Mouse (Mus musculus) forebrain, embryonic 14.5 days (tissue): ENCODE results near the gene Gm5460. TPM values are rescaled to one million over a fixed set of nuclear protein-coding genes. Genes with fewer than 3 reads are reported as not detected.

Experiments used
- ATAC-seq: fragments of 200-750 bp; cut with Nextera tagmentation; 2 replicates; pipeline ENCODE4 v1.8.0; 2017; ENCODE audit warnings: mild to moderate bottlenecking, moderate library complexity
- DNase-seq: peaks from one replicate; pipeline ENCODE4 v3.0.0-alpha.2; 2015; ENCODE audit warnings: low spot score
- H3K27ac ChIP-seq: fragments of 300-500 bp; sonication (generic); 2 replicates; pipeline ENCODE4 v1.5.1; 2014; ENCODE audit warnings: low read depth, mild to moderate bottlenecking, control low read depth, low read length, moderate library complexity
- H3K27me3 ChIP-seq: fragments of 300-500 bp; sonication (generic); replicated peaks from 2 replicates; pipeline ENCODE4 v1.6.1; 2014; ENCODE audit warnings: low read length, control low read depth, mixed read lengths; ENCODE audit not compliant: control insufficient read depth, insufficient read depth
- H3K36me3 ChIP-seq: fragments of 300-500 bp; sonication (generic); 2 replicates; pipeline ENCODE4 v1.6.1; 2014; ENCODE audit warnings: low read length, control low read depth; ENCODE audit not compliant: control insufficient read depth, insufficient read depth
- H3K4me1 ChIP-seq: fragments of 300-500 bp; sonication (generic); 2 replicates; pipeline ENCODE4 v1.6.1; 2014; ENCODE audit warnings: antibody characterized with exemption, low read length, control low read depth; ENCODE audit not compliant: control insufficient read depth, insufficient read depth
- H3K4me2 ChIP-seq: fragments of 300-500 bp; sonication (generic); 2 replicates; pipeline ENCODE4 v1.6.1; 2014; ENCODE audit warnings: mild to moderate bottlenecking, control low read depth, low read length
- H3K4me3 ChIP-seq: fragments of 300-500 bp; sonication (generic); 2 replicates; pipeline ENCODE4 v1.5.1; 2014; ENCODE audit warnings: low read depth, low read length, control low read depth
- H3K9ac ChIP-seq: fragments of 300-500 bp; sonication (generic); 2 replicates; pipeline ENCODE4 v1.6.1; 2014; ENCODE audit warnings: mild to moderate bottlenecking, low read length, control low read depth, moderate library complexity
- H3K9me3 ChIP-seq: fragments of 300-500 bp; sonication (generic); replicated peaks from 2 replicates; pipeline ENCODE4 v1.6.1; 2016; ENCODE audit warnings: low read length, control low read depth, mixed read lengths; ENCODE audit not compliant: control insufficient read depth
- WGBS: fragments of 180-500 bp; shearing (Covaris S2); extraction: QIAGEN DNeasy Blood & Tissue Kit; methylation state at CpG from one replicate; pipeline ENCODE4 v1.1.7; 2014; 5-methylcytosine and 5-hydroxymethylcytosine counted together
- polyA plus RNA-seq: library from polyadenylated mRNA; unstranded; fragments of >200 nt; fragmentation: Nextera tagmentation; extraction: Ambion mirVana; gene quantifications from 2 replicates; pipeline ENCODE4 v1.2.1, GENCODE M21; 2014

The Gm5460 gene
- polyA plus RNA-seq, 1 experiment from 2014 or later = not detected

DNA sequence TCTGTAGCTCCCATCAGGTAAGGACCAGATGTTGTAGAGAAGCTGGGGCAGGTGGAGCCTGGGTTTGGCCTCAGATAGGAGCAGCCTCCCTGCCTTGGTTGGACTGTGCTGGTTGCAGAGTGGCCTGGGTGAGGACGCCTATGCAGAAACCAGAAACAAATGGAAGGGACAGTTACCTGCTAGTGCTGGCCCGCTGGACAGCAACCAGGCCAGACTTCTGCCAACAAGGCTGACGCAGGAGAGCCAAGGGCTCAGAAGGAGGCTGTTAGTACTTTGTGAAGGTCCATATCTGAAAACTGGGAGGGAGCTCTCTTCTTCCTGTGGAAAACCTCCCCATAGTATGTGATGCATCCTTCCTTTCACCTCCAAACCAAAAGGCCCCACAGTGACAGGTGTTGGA is 26.8 kb downstream of the Gm5460 start:
- ATAC-seq (no peak), DNase-seq (no peak)
- Histone ChIP-seq H3K9me3 (no peaks in the 10 kb centered on the region), H3K4me1 (no peaks in the 10 kb centered on the region), H3K4me3 (no peak overlapping the region), H3K27me3 (no peaks in the 10 kb centered on the region), H3K4me2 (no peak overlapping the region), H3K9ac (no peak overlapping the region), H3K27ac (no peak overlapping the region), H3K36me3 (no peaks in the 10 kb centered on the region)
- WGBS = 74% methylated on average over 3 of the region's 3 CpGs

DNA sequence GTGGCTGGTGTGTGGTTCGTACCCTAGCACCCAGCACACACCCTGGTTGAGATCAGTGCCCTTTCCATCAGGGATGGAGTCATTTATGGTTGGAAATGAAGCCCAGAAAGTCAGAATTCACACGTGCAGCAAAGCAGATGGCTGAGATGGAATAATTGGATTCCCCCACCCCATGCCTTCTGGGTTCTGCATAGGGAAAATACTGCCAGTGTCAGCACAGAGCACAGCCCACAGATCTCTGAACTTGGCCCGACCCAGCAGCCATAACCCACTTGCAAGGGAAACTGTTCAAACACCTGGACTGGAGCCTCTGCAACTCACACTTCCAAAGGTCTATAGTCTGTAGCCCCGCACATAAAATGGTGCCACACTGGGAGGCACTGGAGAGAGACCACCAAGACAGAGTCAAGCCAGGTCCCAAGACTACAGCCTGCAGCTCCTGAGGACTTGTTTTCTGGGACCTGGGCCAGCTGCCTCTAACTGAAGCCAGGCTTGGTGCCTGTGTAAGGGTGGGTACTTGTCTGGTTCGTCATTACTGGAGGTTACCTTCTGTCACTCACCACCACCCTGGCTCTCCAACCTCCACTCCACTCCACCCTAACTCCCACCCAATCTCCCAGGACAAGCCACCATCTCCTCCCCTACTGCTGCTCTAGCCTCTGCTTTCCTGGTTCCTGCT is 33.7 kb downstream of the Gm5460 start:
- peak; percentile 34 for DNase-seq
- Histone ChIP-seq H3K4me1 (no peaks in the 10 kb centered on the region), H3K9ac (no peak overlapping the region), H3K27ac (no peak overlapping the region), H3K4me3 (no peak overlapping the region), H3K4me2 (no peak overlapping the region), H3K36me3 (no peaks in the 10 kb centered on the region), H3K27me3 (no peaks in the 10 kb centered on the region), H3K9me3 (no peaks in the 10 kb centered on the region)
- no peak for ATAC-seq
- WGBS = 59% methylated on average over 5 of the region's 5 CpGs

DNA sequence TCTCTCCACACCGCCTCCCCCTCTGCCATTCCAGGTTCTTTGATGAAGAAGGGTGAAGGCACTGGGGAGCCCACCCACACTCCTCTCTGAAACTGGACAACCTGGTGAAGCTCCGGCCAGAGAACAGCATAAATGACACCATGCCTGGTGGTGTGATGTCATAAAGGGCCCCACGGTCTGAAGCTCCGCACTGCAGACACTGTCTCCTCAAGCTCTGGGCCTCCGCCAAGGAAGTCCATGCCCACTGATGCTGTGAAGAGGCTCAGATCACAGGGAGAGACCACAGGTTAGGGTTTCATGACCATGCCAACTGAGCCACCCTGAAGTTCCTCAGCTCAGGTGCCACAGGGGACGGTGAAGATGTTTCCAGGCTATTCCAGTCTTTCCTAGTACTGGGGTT is 36.0 kb downstream of the Gm5460 start, which contains the start of gene Antxrl:
TSS of gene Antxrl (plus strand) at position 192 of the 400 bp plus-strand sequence.
- WGBS = 94% methylated on average over 6 of the region's 6 CpGs
- H3K4me1 ChIP-seq = no peaks in the 10 kb centered on the region
- H3K27me3 ChIP-seq = no peaks in the 10 kb centered on the region
- no peaks in the 10 kb centered on the region for H3K36me3 ChIP-seq
- no peak within 1 kb of the TSS for H3K4me3 ChIP-seq
- H3K9ac ChIP-seq = no peak within 1 kb of the TSS
- DNase-seq (no peak), ATAC-seq (no peak)
- no peaks in the 10 kb centered on the region for H3K9me3 ChIP-seq
- no peak within 1 kb of the TSS for H3K4me2 ChIP-seq
- no peak within 1 kb of the TSS for H3K27ac ChIP-seq

GRCm38 (mm10) chr14:34071665-34072064 is 55.1 kb downstream of the Gm5460 start:
- H3K9ac ChIP-seq = no peak overlapping the region
- H3K4me3 ChIP-seq = no peak overlapping the region
- H3K9me3 ChIP-seq = no peaks in the 10 kb centered on the region
- H3K27ac ChIP-seq = no peak overlapping the region
- DNase-seq (no peak), ATAC-seq (no peak)
- WGBS = 57% methylated on average over 6 of the region's 6 CpGs
- no peak overlapping the region for H3K4me2 ChIP-seq
- no peaks in the 10 kb centered on the region for H3K4me1 ChIP-seq
- H3K36me3 ChIP-seq = no peaks in the 10 kb centered on the region
- no peaks in the 10 kb centered on the region for H3K27me3 ChIP-seq

DNA sequence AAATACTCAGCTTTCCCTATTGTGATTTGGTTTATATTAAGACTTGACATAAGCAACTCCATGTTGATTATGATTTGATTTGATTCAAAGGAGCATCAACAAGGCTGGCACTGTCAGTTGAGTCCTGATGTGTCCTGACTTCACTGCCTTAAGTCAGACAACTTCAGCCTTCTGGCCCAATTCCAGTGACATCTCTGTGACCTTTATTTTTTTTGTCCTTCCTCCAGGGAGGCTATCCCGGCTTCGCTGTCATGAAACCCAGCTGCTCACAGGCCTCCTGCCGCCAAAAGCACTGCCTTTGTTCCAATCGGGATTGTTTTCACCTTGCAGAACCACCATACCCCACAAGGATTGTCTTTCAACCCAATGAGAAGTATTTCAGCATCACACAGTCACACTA is 58.8 kb downstream of the Gm5460 start:
- no peak overlapping the region for H3K27ac ChIP-seq
- no peak for ATAC-seq
- H3K9me3 ChIP-seq = no peaks in the 10 kb centered on the region
- H3K4me2 ChIP-seq = no peak overlapping the region
- no peak overlapping the region for H3K9ac ChIP-seq
- no peaks in the 10 kb centered on the region for H3K4me1 ChIP-seq
- DNase-seq = no peak
- H3K4me3 ChIP-seq = no peak overlapping the region
- no peaks in the 10 kb centered on the region for H3K36me3 ChIP-seq
- 49% methylated on average over 4 of the region's 4 CpGs for WGBS
- H3K27me3 ChIP-seq = no peaks in the 10 kb centered on the region

GRCm38 (mm10) chr14:34077222-34077621 is 60.7 kb downstream of the Gm5460 start:
- Histone ChIP-seq H3K27me3 (no peaks in the 10 kb centered on the region), H3K36me3 (no peaks in the 10 kb centered on the region), H3K27ac (no peak overlapping the region), H3K9me3 (no peaks in the 10 kb centered on the region), H3K9ac (no peak overlapping the region), H3K4me3 (no peak overlapping the region), H3K4me2 (no peak overlapping the region), H3K4me1 (no peaks in the 10 kb centered on the region)
- ATAC-seq (no peak), DNase-seq (no peak)
- 74% methylated on average over 5 of the region's 5 CpGs for WGBS

- Histone ChIP-seq H3K4me3 (no peak overlapping the region), H3K27me3 (no peaks in the 10 kb centered on the region), H3K9me3 (no peaks in the 10 kb centered on the region), H3K4me1 (no peaks in the 10 kb centered on the region), H3K4me2 (no peak overlapping the region), H3K36me3 (no peaks in the 10 kb centered on the region), H3K9ac (no peak overlapping the region), H3K27ac (no peak overlapping the region)
- 77% methylated on average over 4 of the region's 4 CpGs for WGBS
- ATAC-seq (no peak), DNase-seq (no peak)
Observed at GRCm38 (mm10) chr14:34078293-34078692, 61.7 kb downstream of the Gm5460 start.

DNA sequence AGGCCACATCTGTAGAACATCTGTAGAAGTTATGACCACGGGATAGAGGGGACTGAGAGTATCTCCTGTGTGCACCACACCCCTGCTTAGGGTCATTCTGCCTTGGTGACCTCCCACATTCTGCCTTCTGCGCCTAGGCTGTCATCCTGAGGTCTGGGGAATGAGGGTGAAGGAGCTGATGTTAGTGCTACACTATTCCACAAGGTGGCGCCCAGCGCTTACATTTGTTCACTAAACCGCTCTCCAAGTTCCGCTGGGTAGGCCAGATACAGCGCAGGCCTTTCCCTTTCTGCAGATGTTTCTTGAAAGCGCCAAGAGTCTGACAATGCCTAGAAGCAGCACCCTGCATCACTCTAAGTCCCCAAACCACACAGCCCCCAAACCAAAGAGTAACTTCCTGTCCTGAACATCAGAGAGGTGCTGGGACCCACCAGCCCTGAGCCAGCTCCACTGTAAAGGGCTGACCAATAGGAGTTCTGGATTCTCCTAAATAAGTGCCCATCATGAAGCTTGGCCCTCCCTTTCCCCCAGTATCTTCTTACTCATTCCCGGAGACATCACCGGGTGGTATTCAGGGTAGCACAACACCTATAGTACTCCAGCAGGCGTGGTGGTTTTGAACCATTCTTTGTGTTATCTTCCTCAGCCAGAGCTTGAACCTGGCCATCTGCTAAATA is 63.9 kb downstream of the Gm5460 start:
- Histone ChIP-seq H3K4me1 (no peaks in the 10 kb centered on the region), H3K4me2 (no peak overlapping the region), H3K36me3 (no peaks in the 10 kb centered on the region), H3K4me3 (no peak overlapping the region), H3K9ac (no peak overlapping the region), H3K27ac (no peak overlapping the region), H3K9me3 (no peaks in the 10 kb centered on the region), H3K27me3 (no peaks in the 10 kb centered on the region)
- ATAC-seq (peak; percentile 84), DNase-seq (peak; percentile 94)
- WGBS = 8% methylated on average over 11 of the region's 11 CpGs

- Histone ChIP-seq H3K4me1 (no peaks in the 10 kb centered on the region), H3K4me2 (no peak within 1 kb of the TSS), H3K9ac (no peak within 1 kb of the TSS), H3K4me3 (no peak within 1 kb of the TSS), H3K36me3 (no peaks in the 10 kb centered on the region), H3K27me3 (no peaks in the 10 kb centered on the region), H3K27ac (no peak within 1 kb of the TSS), H3K9me3 (no peaks in the 10 kb centered on the region)
- 70% methylated on average over 4 of the region's 4 CpGs for WGBS
- ATAC-seq (no peak), DNase-seq (no peak)
Observed at GRCm38 (mm10) chr14:34085731-34086130, 69.2 kb downstream of the Gm5460 start, which contains the start of gene Anxa8. TSS of gene Anxa8 (plus strand) at chr14:34085981.
